Mouse (Mus musculus) activated CD4-positive, CD25-positive, alpha-beta regulatory T cell, adult 4 months (primary cell): ENCODE results near the gene Zfp341. TPM values are rescaled to one million over a fixed set of nuclear protein-coding genes. Genes with fewer than 3 reads are reported as not detected.

Experiments used
- ATAC-seq: one replicate; pipeline ENCODE4 v1.8.0; 2017
- polyA plus RNA-seq, 2 experiments: library from polyadenylated mRNA; unstranded; fragments of 100-300 nt; shearing (Covaris generic); gene quantifications; one replicate each; pipeline ENCODE4 v1.2.1; 2017

Gene Zfp341
- polyA plus RNA-seq, 2 experiments from 2014 or later: 0.37 to 0.73 TPM

DNA sequence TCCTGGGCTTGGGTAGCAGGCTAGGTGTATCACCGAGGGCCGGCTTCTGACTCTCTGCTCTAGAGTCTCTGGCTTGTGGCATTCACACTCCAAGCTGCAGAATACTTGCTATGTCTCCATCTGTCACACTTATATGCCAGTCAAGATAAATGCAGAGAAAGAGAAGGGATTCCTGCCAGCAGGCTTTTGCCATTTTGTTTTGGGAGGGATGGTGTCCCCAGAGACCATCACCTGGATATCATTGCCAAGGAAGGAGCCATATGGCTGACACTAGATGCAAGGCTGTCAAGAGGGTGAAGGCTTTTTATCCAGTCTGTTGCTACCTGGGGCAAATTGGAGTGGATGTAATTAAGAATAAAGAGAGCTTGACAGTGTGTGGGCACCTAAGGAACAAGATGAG, 22.7 kb downstream of the Zfp341 start:
- no peak for ATAC-seq

GRCm38 (mm10) chr2:154638521-154638920, 25.4 kb downstream of the Zfp341 start:
- no peak for ATAC-seq

DNA sequence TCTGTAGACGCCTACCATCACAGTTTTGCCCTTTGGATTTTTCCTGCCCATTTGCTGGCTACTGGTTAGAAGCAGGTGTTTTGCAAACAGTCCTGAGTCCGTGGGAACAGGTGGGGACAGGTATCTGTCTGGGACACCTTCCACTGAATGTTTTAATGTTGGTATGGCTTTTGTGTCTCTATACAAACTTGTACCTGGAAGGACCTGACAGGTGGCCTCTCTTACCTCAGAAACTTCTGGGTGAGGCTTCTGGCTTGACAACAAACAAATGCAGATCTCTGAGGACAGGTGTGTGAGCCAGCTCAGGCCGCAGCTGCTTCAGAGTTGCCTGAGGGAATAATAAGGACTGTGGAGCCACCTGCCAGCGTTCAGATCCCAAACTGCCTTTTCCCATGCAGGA, 26.0 kb downstream of the Zfp341 start:
- ATAC-seq: no peak

DNA sequence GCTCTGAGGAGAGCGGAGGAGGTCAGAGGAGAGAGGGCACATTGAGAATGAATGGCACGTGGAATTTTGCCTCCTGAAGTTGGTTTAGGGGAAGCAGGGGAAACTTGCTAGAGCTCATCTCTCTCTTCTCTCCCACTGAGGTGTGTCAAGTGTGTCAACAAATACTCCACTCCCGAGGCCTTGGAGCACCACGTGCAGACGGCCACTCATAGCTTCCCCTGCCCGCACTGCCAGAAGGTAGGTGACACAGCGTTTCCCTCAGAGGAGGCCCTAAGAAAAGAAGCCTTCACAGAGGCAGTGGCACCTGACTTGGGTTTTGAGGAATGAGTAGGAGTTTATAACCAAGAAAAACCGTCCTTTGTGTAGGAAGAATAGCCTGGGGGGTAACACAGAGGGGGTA, 28.1 kb downstream of the Zfp341 start:
- ATAC-seq: no peak

DNA sequence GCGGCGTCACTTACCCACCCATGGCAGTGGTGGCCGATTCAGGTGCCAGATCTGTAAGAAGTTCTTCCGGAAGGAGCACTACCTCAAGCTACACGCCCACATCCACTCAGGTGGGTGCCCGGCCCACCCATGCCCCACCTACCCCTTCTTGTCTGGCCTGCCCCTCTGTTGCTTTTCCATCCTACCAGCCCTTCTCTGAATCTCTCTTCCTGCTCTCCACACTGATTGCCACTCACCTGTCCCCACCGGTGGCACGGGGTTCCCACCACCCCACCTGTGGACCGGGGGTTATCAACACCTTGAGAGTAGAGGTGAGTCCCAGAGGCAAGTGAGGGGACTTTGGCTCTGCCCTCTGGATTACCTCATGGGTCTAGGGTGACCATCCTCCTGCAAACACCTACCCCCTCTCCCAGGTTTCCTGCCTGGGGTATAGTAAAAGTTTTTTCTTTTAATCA, 28.9 kb downstream of the Zfp341 start:
- no peak for ATAC-seq

- ATAC-seq: no peak
These were observed 29.8 kb downstream of the Zfp341 start for GRCm38 (mm10) chr2:154642712-154643385.

GRCm38 (mm10) chr2:154646634-154647033, 33.5 kb downstream of the Zfp341 start:
- ATAC-seq: no peak

- ATAC-seq: no peak
These were observed 35.0 kb downstream of the Zfp341 start for GRCm38 (mm10) chr2:154648086-154648485.

DNA sequence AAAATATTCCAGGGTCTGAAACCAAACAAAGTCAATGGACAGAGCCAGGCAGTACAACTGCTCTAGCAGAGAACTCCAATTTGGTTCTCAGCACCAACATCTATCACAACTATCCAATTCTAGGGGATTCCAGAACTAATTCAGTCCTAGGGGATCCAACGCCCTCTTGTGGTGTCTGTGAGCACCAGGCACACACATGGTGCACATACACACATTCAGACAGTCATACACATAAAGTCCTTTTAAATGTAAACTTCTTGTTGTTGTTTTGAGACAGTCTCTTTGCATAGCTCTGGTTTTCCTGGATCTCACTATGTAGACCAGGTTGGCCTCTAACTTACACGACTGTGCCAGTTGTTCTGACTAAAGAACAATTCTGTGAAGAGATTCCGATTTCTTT, 37.3 kb downstream of the Zfp341 start:
- no peak for ATAC-seq

- ATAC-seq: no peak
These were observed 38.3 kb downstream of the Zfp341 start, which contains the start of gene Chmp4b for GRCm38 (mm10) chr2:154651363-154651762. Gene Chmp4b, plus strand, starts transcription at chr2:154651705.

DNA sequence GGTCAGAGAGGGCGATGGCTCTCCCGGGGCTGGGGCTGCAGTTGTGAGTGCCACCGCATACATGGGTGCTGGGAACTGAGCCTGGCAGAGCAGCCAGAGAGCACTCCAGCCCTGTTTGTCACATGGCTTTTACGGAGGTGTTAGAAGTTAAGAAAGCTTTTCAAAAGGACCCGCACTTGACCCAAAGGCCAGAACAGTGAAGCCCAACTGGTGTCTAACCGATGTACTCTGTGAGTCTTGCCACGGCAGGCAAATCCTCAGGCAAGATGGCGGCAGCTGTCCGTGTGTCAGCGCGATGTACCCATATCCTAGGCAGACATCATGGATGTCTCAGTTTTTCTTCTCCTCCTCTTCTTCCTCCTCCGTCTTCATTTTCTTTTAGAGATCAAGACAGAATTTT, 41.9 kb downstream of the Zfp341 start:
- ATAC-seq: no peak

GRCm38 (mm10) chr2:154655878-154656414, 42.8 kb downstream of the Zfp341 start:
- ATAC-seq: no peak

DNA sequence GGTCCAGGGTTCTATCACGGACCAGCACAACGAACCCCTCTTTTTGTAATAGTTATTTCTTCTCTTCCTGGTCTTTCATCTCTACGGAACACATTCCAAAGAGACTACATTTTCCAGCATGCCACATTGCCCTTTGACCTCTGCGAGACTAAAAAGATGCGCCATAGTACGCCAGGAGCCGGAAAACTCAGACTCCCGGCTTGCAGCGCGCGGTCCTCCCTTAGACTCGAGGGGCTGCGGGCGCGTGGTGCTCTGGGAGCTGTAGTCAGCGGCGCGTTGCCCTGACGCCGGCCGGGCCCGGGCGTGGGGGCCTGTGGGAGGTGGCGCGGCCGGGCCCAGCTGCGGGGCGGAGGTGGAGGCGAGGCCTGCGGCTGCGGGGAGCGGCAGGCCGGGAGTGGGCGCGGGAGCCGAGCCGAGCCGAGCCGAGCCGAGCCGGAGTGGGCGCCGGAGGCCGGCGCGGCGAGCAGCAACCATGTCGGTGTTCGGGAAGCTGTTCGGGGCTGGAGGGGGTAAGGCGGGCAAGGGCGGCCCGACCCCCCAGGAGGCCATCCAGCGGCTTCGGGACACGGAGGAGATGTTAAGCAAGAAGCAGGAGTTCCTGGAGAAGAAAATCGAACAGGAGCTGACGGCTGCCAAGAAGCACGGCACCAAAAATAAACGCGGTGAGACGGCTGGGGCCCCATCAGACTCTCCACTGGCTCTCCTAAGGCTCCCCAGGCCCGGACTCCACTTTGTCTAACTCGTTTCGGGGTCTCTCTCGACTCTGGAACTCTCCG, 43.8 kb downstream of the Zfp341 start:
- peak; percentile 86 for ATAC-seq

- ATAC-seq: peak; percentile 75
These were observed 44.6 kb downstream of the Zfp341 start for GRCm38 (mm10) chr2:154657486-154658237.

DNA sequence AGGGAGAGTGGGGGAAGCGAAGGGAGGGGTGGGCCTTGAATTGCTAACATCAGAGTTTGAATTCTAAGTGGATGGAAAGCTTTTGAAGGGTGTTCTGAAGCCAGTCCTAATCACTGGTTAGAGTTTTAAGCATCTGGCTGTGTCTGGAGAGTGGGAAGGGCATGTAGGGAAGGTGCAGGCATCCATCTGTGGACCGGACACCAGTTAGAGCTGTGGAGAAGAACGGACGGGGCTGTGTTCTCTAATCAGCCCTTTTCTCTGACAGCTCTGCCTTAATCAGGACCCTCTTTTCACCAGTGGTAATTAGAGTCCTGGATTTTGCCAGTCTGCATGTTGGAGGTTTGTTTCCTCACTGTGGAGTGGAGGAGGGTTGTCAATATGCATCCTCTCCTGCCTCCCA, 46.0 kb downstream of the Zfp341 start:
- no peak for ATAC-seq

- ATAC-seq: no peak
These were observed 46.5 kb downstream of the Zfp341 start for GRCm38 (mm10) chr2:154659531-154660074.

- no peak for ATAC-seq
These were observed 55.6 kb downstream of the Zfp341 start for GRCm38 (mm10) chr2:154668680-154669079.

DNA sequence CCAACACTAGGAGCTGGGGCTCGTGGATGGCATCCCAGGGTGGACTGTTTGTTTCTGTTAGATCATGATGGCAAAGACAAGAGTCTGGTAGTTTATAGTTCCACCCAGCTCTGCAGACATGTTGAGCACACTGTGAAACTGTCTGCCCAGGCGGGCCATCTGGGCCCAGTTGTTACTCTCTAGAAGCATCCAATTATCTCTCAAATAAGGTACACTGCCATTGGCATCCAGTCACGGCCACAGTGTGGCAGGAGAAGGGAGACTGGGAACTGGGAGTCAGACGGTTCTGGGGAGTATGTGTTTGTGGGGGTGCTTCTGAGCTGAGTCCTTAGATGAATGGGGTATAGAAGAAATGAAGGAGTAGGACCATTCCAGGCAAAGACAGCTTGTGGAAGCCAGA, 57.0 kb downstream of the Zfp341 start:
- ATAC-seq: no peak

GRCm38 (mm10) chr2:154670741-154671140, 57.6 kb downstream of the Zfp341 start:
- no peak for ATAC-seq

DNA sequence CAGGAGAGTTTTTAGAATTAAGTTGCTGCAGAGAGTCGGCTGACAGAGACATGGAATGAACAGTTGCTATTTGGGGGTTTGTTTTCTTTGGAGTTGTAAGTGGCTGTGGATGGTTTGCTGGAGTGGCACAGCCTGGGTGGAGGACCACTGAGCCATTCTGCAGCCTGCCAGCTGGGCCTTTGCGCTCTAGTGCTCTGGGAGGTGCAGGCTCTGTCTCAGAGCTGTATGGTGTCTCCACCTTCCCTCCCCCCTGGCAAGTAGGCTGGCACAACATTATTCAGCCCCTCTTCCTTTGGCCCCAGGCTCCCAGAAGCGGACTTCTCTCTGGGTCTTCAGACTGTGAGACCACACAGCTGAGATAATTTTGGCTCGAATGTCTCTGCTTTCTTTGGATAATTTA, 60.9 kb downstream of the Zfp341 start:
- no peak for ATAC-seq

DNA sequence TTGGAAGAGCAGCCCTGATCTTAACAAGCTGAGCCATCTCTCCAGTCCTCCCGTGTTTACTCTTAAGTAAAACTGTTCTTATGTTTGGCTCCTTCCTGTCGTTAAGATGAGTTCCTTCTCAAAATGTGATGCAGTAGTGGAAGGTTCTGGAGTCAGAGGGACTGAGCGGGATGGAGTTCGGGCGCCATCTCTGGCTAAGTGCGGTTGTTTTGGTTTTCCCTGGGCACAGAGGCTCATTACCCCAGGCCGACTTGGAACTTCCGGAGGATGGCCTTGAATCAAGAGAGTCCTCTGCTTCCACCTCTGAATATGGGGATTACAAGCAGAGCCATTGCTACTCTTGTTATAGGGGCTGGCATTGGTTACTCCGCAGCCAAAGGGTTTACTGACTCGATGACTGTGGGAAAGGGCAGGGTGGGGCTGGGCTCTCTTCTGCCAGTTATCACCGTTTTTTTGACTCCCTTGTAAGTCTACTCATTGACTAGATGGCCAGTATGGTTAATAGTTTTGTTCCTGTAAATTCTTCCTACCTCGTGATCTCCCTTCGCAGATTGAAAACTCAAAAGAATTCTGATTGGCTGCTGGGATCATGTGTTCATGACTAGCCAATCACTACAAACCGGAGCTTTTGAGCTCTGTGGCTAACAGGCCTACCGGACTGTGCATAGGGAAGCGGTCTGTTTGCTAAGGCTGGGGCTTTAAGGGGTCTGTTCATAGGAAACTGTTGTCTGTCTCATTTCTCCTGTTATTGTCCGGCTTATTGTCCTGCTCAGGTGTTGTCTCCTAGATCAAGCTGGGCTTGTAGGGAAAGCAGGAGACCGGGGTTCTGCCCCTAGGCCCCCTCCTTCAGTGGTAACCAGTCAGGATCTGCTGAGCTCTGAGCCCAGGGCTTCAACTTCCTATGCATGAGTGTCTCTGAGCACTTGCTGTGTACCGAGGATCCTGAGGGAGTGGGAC, 63.8 kb downstream of the Zfp341 start:
- no peak for ATAC-seq
